Mouse (Mus musculus) midbrain, embryonic 13.5 days (tissue): ENCODE measurements around the gene Kcnj6. TPM values are rescaled to one million over a fixed set of nuclear protein-coding genes. Genes with fewer than 3 reads are reported as not detected.
A peak's percentile ranks its signal among the peaks of the same experiment; 100 is the strongest.

Source experiments
- ATAC-seq: fragments of 200-750 bp; cut with Nextera tagmentation; 2 replicates; pipeline ENCODE4 v1.8.0; 2017; ENCODE audit warnings: mild to moderate bottlenecking, moderate TSS enrichment, moderate library complexity
- H3K27ac ChIP-seq: fragments of 300-500 bp; sonication (generic); 2 replicates; pipeline ENCODE4 v1.5.1; 2015; ENCODE audit warnings: inconsistent platforms, mild to moderate bottlenecking, moderate library complexity
- H3K27me3 ChIP-seq: fragments of 300-500 bp; sonication (generic); 2 replicates; pipeline ENCODE4 v1.6.1; 2015; ENCODE audit warnings: mild to moderate bottlenecking, inconsistent platforms
- H3K36me3 ChIP-seq: fragments of 300-500 bp; sonication (generic); 2 replicates; pipeline ENCODE4 v1.6.1; 2015; ENCODE audit warnings: mild to moderate bottlenecking, inconsistent platforms
- H3K4me1 ChIP-seq: fragments of 300-500 bp; sonication (generic); replicated peaks from 2 replicates; pipeline ENCODE4 v1.6.1; 2015; ENCODE audit warnings: inconsistent platforms
- H3K4me2 ChIP-seq: fragments of 300-500 bp; sonication (generic); replicated peaks from 2 replicates; pipeline ENCODE4 v1.6.1; 2015; ENCODE audit warnings: moderate library complexity, mild to moderate bottlenecking, inconsistent platforms
- H3K4me3 ChIP-seq: fragments of 300-500 bp; sonication (generic); replicated peaks from 2 replicates; pipeline ENCODE4 v1.5.1; 2015; ENCODE audit warnings: mild to moderate bottlenecking, inconsistent platforms
- H3K9ac ChIP-seq: fragments of 300-500 bp; sonication (generic); replicated peaks from 2 replicates; pipeline ENCODE4 v1.6.1; 2015; ENCODE audit warnings: mild to moderate bottlenecking, inconsistent platforms
- H3K9me3 ChIP-seq: fragments of 300-500 bp; sonication (generic); 2 replicates; pipeline ENCODE4 v1.6.1; 2016; ENCODE audit warnings: mild to moderate bottlenecking, inconsistent platforms
- WGBS: fragments of 180-500 bp; shearing (Covaris S2); methylation state at CpG from one replicate; pipeline ENCODE4 v1.1.7; 2015; 5-methylcytosine and 5-hydroxymethylcytosine counted together
- polyA plus RNA-seq: library from polyadenylated mRNA; unstranded; fragments of >200 nt; fragmentation: Nextera tagmentation; extraction: Ambion mirVana; gene quantifications from 2 replicates; pipeline ENCODE4 v1.2.1, GENCODE M21; 2015

The Kcnj6 gene
- polyA plus RNA-seq, 1 experiment from 2014 or later: 2.8 TPM

- 86% methylated on average over 8 of the region's 8 CpGs for WGBS
- Histone ChIP-seq H3K9me3 (no peaks in the 10 kb centered on the region), H3K9ac (no peak overlapping the region), H3K27ac (no peak overlapping the region), H3K4me1 (no peaks in the 10 kb centered on the region), H3K4me3 (no peak overlapping the region), H3K36me3 (no peaks in the 10 kb centered on the region), H3K4me2 (no peak overlapping the region), H3K27me3 (no peaks in the 10 kb centered on the region)
- ATAC-seq: no peak
Observed at GRCm38 (mm10) chr16:94883196-94883595, 114.3 kb downstream of the Kcnj6 start.

DNA sequence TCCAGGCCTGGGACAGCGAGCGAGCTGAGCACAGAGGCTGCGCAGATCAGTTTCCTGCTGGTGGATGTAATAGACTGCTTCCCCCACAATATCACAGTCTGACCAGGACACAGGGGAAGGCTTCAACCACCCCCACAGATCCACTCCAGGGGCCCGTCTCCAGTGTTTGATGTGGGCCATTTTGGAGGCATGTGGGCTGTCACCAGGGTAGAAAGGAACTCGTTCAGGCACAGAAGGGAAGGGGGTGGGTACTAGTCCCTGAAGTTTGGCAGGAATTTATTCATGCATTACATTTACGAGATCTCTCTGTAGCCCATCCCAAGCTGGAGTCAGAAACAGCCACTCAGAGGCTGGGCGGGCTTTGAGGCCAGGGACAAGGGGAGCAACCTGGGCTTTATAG, 115.4 kb downstream of the Kcnj6 start:
- no peak overlapping the region for H3K4me3 ChIP-seq
- 62% methylated on average over 7 of the region's 7 CpGs for WGBS
- no peaks in the 10 kb centered on the region for H3K4me1 ChIP-seq
- no peak overlapping the region for H3K4me2 ChIP-seq
- ATAC-seq: no peak
- no peak overlapping the region for H3K27ac ChIP-seq
- H3K9ac ChIP-seq: no peak overlapping the region
- no peaks in the 10 kb centered on the region for H3K36me3 ChIP-seq
- no peaks in the 10 kb centered on the region for H3K9me3 ChIP-seq
- H3K27me3 ChIP-seq: no peaks in the 10 kb centered on the region

DNA sequence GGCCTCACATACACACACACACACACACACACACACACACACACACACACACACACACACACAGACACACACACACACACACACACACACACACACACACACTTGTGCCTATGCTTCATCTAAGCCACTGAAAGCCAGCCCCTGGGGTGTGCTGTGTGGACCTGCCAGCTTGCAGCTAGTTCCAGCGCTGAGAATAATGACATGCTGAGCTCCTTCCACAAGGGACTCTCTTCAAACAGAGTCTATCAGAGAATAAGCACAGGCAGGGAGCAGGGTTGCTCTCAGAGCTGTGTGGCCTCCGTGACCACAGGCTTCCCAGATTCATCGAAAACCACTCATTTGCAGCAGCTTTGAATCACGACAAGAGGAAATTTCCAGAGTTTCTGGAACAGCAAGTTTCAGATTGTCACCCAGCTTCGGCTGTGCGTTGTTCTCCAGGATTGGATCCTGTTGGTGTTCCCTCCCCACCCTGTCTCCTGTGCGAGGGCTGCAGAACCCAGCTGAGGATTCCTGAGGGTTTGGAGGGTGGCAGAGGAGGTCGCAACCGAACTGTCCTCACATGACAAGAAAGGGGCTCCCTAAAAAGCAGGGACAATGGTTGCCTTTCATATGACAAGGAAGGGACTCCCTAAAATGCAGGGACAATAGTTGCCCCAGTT, 124.8 kb downstream of the Kcnj6 start:
- Histone ChIP-seq H3K9ac (no peak overlapping the region), H3K4me3 (no peak overlapping the region), H3K9me3 (no peaks in the 10 kb centered on the region), H3K4me2 (no peak overlapping the region), H3K36me3 (no peaks in the 10 kb centered on the region), H3K27me3 (no peaks in the 10 kb centered on the region), H3K4me1 (peaks cover 15% of the 10 kb centered on the region), H3K27ac (peak overlapping the region; percentile 51; the same call in 1 of the 2 replicates)
- ATAC-seq: peak; percentile 71
- 22% methylated on average over 9 of the region's 9 CpGs for WGBS

- no peak for ATAC-seq
- H3K4me2 ChIP-seq: no peak overlapping the region
- no peak overlapping the region for H3K9ac ChIP-seq
- H3K9me3 ChIP-seq: peaks cover 3% of the 10 kb centered on the region; the same call in 1 of the 2 replicates
- peaks cover 13% of the 10 kb centered on the region for H3K4me1 ChIP-seq
- H3K27ac ChIP-seq: no peak overlapping the region
- no peaks in the 10 kb centered on the region for H3K36me3 ChIP-seq
- no peaks in the 10 kb centered on the region for H3K27me3 ChIP-seq
- 82% methylated on average over 5 of the region's 5 CpGs for WGBS
- no peak overlapping the region for H3K4me3 ChIP-seq
Observed at GRCm38 (mm10) chr16:94868354-94868753, 129.1 kb downstream of the Kcnj6 start.

- Histone ChIP-seq H3K36me3 (no peaks in the 10 kb centered on the region), H3K4me2 (no peak overlapping the region), H3K4me1 (no peaks in the 10 kb centered on the region), H3K9ac (no peak overlapping the region), H3K4me3 (no peak overlapping the region), H3K27ac (peak overlapping the region; percentile 9; the same call in 1 of the 2 replicates), H3K9me3 (peaks cover 3% of the 10 kb centered on the region; the same call in 1 of the 2 replicates), H3K27me3 (no peaks in the 10 kb centered on the region)
- ATAC-seq: no peak
- WGBS: 47% methylated on average over 14 of the region's 14 CpGs
Observed at GRCm38 (mm10) chr16:94866300-94866956, 131.1 kb downstream of the Kcnj6 start.

DNA sequence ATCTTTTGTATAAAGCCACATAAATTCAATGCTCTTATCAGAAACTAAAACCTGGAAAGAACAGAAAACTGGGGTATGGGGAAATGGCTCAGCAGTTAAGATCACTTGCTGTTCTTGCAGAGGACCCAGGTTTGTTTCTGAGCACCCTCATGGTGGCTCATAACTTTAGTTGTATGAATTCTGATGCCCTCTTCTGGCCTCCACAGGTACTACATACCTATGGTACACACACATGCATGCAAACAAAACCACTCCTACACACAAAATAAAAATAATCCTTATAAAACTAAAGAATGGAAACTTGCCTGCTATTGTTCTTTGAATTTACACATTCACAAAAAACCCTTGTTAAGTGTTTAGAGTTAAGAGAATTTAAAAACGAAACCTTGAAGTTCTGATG, 131.7 kb downstream of the Kcnj6 start:
- no peak for ATAC-seq
- Histone ChIP-seq H3K4me1 (no peaks in the 10 kb centered on the region), H3K4me3 (no peak overlapping the region), H3K27ac (no peak overlapping the region), H3K9me3 (peaks cover 3% of the 10 kb centered on the region; the same call in 1 of the 2 replicates), H3K27me3 (no peaks in the 10 kb centered on the region), H3K36me3 (no peaks in the 10 kb centered on the region), H3K4me2 (no peak overlapping the region), H3K9ac (no peak overlapping the region)
- WGBS: 91% methylated on average over 1 of the region's 1 CpGs

GRCm38 (mm10) chr16:94865101-94865500, 132.4 kb downstream of the Kcnj6 start:
- 91% methylated on average over 7 of the region's 7 CpGs for whole genome bisulfite sequencing
- no peaks in the 10 kb centered on the region for H3K4me1 ChIP-seq
- no peaks in the 10 kb centered on the region for H3K27me3 ChIP-seq
- no peak for ATAC-seq
- H3K4me2 ChIP-seq: no peak overlapping the region
- H3K9ac ChIP-seq: no peak overlapping the region
- H3K4me3 ChIP-seq: no peak overlapping the region
- no peak overlapping the region for H3K27ac ChIP-seq
- no peaks in the 10 kb centered on the region for H3K36me3 ChIP-seq
- peaks cover 3% of the 10 kb centered on the region; the same call in 1 of the 2 replicates for H3K9me3 ChIP-seq

DNA sequence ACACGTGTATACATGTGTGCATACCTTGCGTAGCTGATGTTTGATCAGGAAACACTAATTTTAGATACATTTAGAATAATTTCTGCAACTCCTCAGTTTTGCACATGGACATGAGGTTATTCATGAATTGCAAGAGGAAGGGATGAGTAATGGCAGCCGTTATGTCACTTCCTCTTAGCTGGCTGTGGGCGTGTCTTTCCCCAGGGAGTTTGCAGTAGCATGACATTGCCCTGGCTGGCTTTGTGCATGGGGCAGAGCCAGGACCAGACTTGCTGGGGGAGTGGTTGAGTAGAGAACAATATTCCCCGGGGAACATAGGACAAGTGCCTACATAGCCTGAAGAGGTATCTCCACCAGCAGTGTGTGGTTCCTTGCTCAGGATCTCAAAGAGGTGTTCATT, 134.0 kb downstream of the Kcnj6 start:
- Histone ChIP-seq H3K27me3 (no peaks in the 10 kb centered on the region), H3K9ac (no peak overlapping the region), H3K9me3 (peaks cover 3% of the 10 kb centered on the region; the same call in 1 of the 2 replicates), H3K27ac (no peak overlapping the region), H3K4me1 (no peaks in the 10 kb centered on the region), H3K36me3 (no peaks in the 10 kb centered on the region), H3K4me3 (no peak overlapping the region), H3K4me2 (no peak overlapping the region)
- no peak for ATAC-seq
- WGBS: 96% methylated on average over 5 of the region's 5 CpGs

- Histone ChIP-seq H3K27ac (no peak overlapping the region), H3K27me3 (no peaks in the 10 kb centered on the region), H3K9ac (no peak overlapping the region), H3K4me3 (no peak overlapping the region), H3K4me2 (no peak overlapping the region), H3K9me3 (no peaks in the 10 kb centered on the region), H3K36me3 (no peaks in the 10 kb centered on the region), H3K4me1 (no peaks in the 10 kb centered on the region)
- no peak for ATAC-seq
- WGBS: 91% methylated on average over 5 of the region's 5 CpGs
Observed at GRCm38 (mm10) chr16:94855990-94856389, 141.5 kb downstream of the Kcnj6 start.

- Histone ChIP-seq H3K9ac (no peak overlapping the region), H3K4me3 (no peak overlapping the region), H3K4me1 (0 out of 2 replicates have a peak, but pooled peaks cover 6% of the 10 kb centered on the region), H3K36me3 (no peaks in the 10 kb centered on the region), H3K27me3 (no peaks in the 10 kb centered on the region), H3K27ac (no peak overlapping the region), H3K4me2 (no peak overlapping the region), H3K9me3 (no peaks in the 10 kb centered on the region)
- ATAC-seq: no peak
- WGBS: 79% methylated on average over 19 of the region's 19 CpGs
Observed at GRCm38 (mm10) chr16:94852407-94853160, 144.9 kb downstream of the Kcnj6 start.

DNA sequence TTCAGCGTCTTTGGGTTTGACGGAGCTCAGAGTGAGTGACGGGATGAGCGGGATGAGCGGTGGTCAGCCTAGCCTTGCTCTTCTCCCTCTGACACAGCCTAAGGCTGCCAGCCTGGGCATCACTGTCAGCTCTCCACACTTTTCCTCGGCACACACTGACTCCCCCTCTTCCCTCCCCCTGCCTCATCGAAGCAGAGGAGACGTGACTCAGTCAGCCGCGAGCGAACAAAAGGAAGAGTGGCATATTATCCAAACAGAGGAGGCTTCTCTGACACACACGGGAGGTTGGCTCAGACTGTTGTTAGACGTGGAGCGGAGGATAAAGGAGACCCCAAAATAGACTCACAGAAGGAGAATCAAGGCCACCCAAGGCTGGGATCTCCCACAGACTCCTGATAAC, 147.1 kb downstream of the Kcnj6 start:
- Histone ChIP-seq H3K27ac (no peak overlapping the region), H3K9ac (no peak overlapping the region), H3K4me3 (no peak overlapping the region), H3K27me3 (no peaks in the 10 kb centered on the region), H3K36me3 (no peaks in the 10 kb centered on the region), H3K4me1 (0 out of 2 replicates have a peak, but pooled peaks cover 6% of the 10 kb centered on the region), H3K9me3 (no peaks in the 10 kb centered on the region), H3K4me2 (peak overlapping the region; percentile 7; the same call in 1 of the 2 replicates)
- peak; percentile 65; the same call in 1 of the 2 replicates for ATAC-seq
- 34% methylated on average over 14 of the region's 14 CpGs for WGBS

- no peaks in the 10 kb centered on the region for H3K27me3 ChIP-seq
- H3K4me1 ChIP-seq: 0 out of 2 replicates have a peak, but pooled peaks cover 6% of the 10 kb centered on the region
- H3K36me3 ChIP-seq: no peaks in the 10 kb centered on the region
- no peak overlapping the region for H3K9ac ChIP-seq
- 93% methylated on average over 5 of the region's 5 CpGs for WGBS
- no peak overlapping the region for H3K27ac ChIP-seq
- ATAC-seq: no peak
- no peak overlapping the region for H3K4me3 ChIP-seq
- H3K9me3 ChIP-seq: no peaks in the 10 kb centered on the region
- H3K4me2 ChIP-seq: no peak overlapping the region
Observed at GRCm38 (mm10) chr16:94845996-94846395, 151.5 kb downstream of the Kcnj6 start.
